Mouse (Mus musculus) brown adipose tissue, adult 24 weeks (tissue): ENCODE data around the gene Nlgn2. TPM values are rescaled to one million over a fixed set of nuclear protein-coding genes. Genes with fewer than 3 reads are reported as not detected.
A peak's percentile ranks its signal among the peaks of the same experiment; 100 is the strongest.

Source experiments
- H3K27ac ChIP-seq: fragments of 200-500 bp; replicated peaks from 2 replicates; pipeline ENCODE4 v1.5.1; 2012; ENCODE audit warnings: low read depth, mild to moderate bottlenecking, low read length
- H3K4me1 ChIP-seq: fragments of 200-500 bp; 2 replicates; pipeline ENCODE4 v1.6.1; 2012; ENCODE audit warnings: low read length, mixed read lengths; ENCODE audit not compliant: control insufficient read depth, insufficient read depth, insufficient read length
- H3K4me3 ChIP-seq: fragments of 200-500 bp; 2 replicates; pipeline ENCODE4 v1.5.1; 2012; ENCODE audit warnings: low read depth, mild to moderate bottlenecking, low read length, moderate library complexity; ENCODE audit not compliant: insufficient read depth
- polyA plus RNA-seq: library from polyadenylated mRNA; stranded (reverse); fragments of >200 nt; gene quantifications from 2 replicates; pipeline ENCODE4 v1.2.4, GENCODE M21; 2012; ENCODE audit not compliant: missing spikeins, insufficient read depth, insufficient read length

The Nlgn2 gene
- 1.8 and 2.7 TPM in 2 replicates for polyA plus RNA-seq

DNA sequence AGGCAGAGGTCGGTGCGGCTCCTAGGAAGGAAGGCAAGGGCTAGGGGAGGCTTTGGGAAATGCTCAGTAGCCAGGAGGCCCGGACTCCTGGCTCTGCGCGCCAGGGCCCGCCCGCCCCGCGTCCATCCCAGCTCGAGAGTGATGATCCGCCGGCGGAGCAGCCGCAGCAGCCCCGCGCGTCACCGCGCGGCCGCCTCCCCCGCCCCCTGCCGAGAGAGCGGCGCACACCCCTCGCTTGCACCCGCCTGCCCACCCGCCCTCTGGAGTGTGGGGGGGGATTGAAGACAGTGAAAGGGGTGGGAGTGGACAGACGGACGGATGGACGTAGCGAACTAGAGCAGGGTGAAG is at the start of gene Nlgn2:
Gene Nlgn2 (minus strand): TSS at position 181 of the 348 bp plus-strand sequence.
- Histone ChIP-seq H3K4me1 (no peaks in the 10 kb centered on the region), H3K27ac (peak within 1 kb of the TSS; percentile 76), H3K4me3 (peak within 1 kb of the TSS; percentile 79)

DNA sequence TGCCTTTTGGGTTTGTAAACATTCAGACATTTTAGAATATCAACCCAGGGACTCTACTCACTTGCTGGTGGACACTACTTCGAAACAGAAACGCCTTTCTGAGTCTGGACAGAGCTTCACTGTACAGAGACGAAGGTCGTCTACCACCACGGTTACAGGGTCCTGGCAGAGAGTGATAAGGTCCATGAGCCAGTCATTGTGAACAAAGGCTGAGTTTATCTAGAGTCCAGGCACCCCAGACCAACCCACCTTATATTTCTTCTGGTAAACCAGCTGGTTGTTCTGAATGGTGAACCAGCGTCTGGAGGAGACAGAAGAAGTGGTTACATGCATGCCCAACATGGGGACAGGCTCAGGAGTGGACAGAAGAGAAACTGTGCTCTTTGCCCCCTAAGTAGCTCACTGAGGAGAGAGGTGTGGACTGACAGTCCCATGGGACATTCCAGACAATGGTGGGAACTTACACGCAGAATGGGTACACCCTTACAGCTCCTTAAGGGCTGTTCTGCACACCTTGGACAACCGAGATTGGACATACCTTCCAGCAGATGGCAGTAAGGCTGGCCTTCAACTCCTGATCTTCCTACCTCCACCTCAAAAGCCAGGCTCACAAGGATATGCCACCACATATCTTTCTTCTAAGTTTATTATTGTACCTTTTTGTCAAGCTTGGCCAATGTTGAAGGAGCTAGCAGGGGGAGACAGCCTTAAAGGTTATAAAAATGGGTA is 49.5 kb upstream of the Nlgn2 start:
- Histone ChIP-seq H3K4me1 (peaks cover 5% of the 10 kb centered on the region), H3K27ac (peak overlapping the region; percentile 59), H3K4me3 (0 out of 2 replicates have a peak overlapping the region, but pooled peaks have one; percentile 13)

DNA sequence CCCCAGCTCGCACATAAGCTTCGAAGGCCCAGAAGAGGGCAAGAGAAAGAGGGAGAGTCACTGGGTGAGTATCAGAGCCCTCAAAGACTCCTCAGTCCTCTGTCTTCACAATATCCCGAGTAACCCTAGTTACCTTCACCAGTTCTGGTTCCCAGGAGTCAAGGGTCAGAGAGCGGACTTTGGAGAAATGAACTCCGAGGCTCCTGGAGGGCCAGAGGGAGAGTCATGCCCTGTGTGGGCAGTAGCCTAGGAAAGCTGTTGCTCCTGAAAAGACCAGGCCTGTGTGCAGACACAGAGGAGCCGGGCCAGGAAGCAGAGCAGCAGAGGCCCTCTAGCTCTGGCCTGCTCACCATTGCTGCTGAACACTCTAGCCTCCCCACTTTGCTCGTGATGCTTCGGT is 47.1 kb upstream of the Nlgn2 start:
- peak overlapping the region; percentile 85 for H3K27ac ChIP-seq
- peaks cover 5% of the 10 kb centered on the region for H3K4me1 ChIP-seq
- H3K4me3 ChIP-seq: peak overlapping the region; percentile 49

DNA sequence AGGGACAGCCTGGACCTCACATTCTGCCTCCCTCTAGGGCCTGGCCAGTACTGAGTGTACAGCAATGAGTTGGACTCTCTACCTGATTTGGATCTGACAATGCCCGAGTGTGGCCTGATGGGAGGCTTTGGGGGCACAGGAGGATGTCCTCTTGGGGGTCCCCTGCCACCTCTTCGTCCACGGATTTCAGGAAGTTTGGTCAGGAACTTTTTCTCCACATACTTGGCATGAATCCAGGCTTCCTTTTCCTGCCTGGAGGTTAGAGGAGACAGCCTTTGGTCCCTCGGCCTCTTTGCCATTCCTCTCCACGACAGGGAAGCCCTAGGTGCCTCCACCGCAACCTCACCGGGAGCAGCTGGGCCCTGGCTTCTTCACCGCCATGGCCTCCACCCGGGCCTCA is 46.7 kb upstream of the Nlgn2 start:
- Histone ChIP-seq H3K4me1 (peaks cover 8% of the 10 kb centered on the region), H3K4me3 (peak overlapping the region; percentile 49)

DNA sequence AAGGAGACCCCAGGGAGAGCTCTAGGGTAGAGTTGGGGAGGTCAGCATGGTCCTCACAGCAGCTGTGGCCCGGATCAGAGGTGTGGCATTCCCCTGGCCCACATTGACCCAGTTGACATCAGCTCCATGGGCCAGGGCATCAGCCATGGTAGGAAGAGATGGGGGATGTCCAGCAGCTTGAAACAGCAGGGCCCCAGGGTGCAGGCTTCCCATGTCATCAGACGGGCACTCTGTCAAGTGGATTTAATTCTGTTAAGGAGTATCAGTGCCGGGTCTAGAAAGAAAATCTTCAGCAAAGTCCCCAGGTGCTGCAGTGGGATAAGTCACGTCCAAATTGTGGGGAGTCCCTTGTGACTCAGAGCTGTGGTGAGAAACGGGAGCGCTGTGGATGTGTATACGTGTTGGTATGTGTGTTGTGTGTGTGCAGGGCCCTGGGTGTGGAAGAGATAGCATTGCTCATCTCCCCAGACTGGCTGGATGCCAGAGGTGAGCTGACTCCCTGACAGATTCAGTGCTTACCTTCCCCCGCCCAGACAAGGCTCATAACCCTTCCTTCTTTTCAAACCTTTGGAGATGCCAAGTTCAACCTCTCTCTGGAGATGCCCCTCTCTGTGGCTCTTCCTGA is 46.1 kb upstream of the Nlgn2 start:
- H3K4me3 ChIP-seq: no peak overlapping the region
- H3K4me1 ChIP-seq: peaks cover 8% of the 10 kb centered on the region
- H3K27ac ChIP-seq: peak overlapping the region; percentile 85

More for the DNA sequence above, 46.7 kb upstream of the Nlgn2 start:
- peak overlapping the region; percentile 85 for H3K27ac ChIP-seq

DNA sequence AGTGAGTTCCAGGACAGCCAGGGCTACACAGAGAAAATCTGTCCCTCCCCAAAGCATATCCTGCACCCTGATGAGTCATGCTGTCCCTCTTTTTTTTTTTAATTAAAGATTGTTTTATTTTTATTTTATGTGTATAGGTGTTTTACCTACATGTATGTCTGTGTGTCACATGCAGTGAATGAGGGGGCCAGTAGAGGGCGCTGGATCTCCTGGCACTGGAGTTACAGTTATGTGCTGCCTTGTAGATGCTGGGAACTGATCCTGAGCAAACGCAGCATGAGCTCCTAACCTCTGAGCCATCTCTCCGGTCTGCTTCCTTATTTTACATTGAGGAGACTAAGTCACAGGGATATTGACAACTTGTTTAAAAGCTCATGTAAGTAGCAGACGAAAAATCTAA is 45.5 kb upstream of the Nlgn2 start:
- H3K4me1 ChIP-seq: peaks cover 8% of the 10 kb centered on the region
- no peak overlapping the region for H3K27ac ChIP-seq
- H3K4me3 ChIP-seq: no peak overlapping the region

DNA sequence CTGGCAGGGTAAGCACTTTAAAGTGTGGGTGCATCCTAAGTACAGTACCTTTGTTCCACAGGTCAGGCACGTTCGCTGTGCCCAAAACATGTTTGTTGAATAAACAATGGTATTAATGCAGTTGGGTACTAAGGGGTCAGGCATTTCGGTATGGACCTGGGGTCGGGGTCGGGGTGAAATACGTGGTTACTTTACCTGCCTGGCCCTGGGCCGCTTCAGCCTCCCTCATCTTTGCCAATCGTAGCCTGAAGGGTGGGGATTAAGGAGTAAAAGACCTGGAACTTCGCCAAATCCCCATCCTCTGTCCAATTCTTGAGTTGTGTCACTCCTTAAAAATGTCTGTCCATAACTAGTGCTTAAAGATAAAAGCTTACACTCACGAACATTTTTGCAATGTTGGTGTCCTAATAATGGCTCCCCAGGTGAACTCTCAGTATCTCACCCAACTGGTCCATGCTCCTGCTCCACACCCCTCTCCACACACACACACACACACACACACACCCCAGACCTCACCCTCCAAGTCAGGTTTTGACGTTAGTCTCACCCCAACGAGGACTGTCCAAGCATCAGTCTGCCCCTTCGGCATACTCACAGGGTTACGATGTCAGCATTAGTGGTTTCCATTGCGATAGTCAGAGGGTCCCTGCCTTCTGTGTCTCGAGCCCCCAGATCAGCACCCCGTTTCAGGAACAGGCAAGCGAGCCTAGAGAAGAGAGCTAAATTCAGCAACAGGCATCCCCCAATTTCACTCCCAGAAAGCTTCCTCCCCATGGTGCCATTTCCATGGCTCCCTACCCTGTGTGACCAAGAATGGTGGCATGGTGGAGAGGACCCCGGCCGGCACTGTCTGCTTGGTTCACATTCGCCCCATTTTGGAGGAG is 44.4 kb upstream of the Nlgn2 start:
- Histone ChIP-seq H3K4me1 (peaks cover 8% of the 10 kb centered on the region), H3K4me3 (peak overlapping the region; percentile 77)

DNA sequence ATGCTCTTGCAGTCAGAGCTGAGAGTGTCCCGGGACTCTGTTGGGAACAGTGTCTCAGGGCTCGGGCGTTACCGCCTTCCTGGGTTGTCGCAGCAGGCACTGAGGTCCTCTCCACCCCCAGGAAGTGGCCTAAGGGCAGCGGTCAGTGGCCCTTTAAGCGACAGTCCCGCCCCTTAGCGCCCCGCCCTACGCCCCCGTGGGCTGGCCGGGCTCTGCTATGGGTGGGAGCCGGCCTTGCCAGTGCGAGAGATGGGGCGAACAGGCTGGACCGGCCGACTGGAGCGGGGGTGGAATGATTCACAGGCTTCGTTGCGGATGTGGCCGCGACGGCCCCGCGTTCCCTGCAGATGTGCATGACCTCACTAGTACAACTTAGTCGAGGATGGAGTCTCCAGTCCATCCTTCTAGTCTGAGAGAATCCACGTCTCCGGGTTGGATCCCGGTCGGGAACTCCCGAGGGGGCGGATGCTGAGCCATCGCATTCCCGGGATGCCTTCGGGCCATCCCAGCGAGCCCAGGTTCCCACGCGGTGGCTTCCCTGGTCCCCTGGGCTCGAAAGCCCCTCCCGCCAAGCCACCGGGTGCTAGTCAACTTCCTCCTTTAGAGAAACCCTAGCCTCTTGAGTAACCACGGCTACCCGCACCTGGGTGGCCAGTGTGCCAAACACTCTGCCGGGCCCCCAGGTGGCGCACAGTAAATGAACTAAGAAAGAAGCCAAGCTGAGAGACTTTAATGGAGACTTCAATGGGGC is 43.4 kb upstream of the Nlgn2 start, which contains the start of gene Kctd11:
Gene Kctd11 (minus strand): TSS at position 554 of the 751 bp plus-strand sequence.
- H3K4me3 ChIP-seq: peak within 1 kb of the TSS; percentile 77
- H3K27ac ChIP-seq: peak within 1 kb of the TSS; percentile 93
- peaks cover 9% of the 10 kb centered on the region for H3K4me1 ChIP-seq

More for the DNA sequence above, 44.4 kb upstream of the Nlgn2 start:
- H3K27ac ChIP-seq: peak overlapping the region; percentile 91

DNA sequence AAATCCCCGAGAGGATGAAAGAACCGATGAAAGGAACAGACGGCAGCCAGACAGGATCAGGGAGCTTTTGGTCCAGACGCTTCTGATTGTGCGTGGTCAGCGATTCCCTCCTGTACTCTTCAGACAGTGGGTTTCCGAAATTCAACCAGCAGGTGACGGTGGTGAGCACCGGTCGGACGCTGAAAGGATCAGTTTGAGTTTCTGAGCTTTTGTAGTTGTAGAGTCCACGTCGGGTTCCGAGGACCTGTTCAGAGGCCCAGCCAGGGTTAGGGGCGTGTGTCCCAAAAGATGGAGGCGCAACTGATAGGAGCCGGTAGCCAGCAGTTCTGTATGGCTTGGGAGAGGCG is 42.9 kb upstream of the Nlgn2 start:
- Histone ChIP-seq H3K4me1 (peaks cover 10% of the 10 kb centered on the region), H3K4me3 (peak overlapping the region; percentile 77), H3K27ac (peak overlapping the region; percentile 93)

DNA sequence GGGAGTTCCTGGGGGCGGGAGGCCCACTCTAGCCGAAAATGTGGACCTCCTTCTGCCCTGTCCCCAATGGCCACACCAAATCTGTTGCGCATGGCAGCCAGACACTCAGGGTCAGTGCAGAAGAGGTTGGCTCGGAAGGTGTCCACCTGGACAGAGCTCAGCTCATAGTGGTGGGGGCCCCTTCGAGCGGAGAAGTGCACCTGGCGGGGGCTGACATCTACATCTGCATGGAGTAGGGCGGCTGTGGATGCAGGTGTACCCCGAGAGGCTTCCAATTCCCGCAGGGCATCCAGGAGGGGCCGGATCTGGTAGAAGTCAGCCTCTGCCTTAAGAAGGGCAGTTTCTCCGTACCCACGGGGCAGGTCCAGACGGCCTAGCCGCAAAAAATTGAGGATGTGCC is 42.1 kb upstream of the Nlgn2 start:
- no peak overlapping the region for H3K27ac ChIP-seq
- H3K4me1 ChIP-seq: peaks cover 10% of the 10 kb centered on the region
- peak overlapping the region; percentile 77 for H3K4me3 ChIP-seq

DNA sequence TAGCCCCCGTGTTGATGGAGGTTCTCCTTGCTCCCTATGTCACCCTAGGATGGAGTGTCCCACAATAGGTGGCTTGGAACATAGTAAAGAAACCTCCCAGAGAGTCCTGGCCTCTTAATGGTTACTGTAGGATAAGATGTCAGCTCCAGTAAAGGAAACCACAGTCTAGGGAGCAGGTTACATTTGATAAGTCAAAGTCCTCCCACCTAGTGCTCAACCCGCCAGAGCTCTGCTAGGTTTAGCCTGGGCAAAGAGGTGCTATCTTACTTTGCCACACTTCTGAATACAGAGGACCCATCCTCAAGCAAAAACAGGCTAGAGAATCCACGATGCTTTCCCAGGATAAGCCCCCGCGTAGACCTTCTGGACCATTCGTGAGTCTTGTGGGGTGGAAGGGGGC is 41.4 kb upstream of the Nlgn2 start:
- Histone ChIP-seq H3K4me1 (peaks cover 8% of the 10 kb centered on the region), H3K4me3 (peak overlapping the region; percentile 77), H3K27ac (peak overlapping the region; percentile 15; the same call in 1 of the 2 replicates)

DNA sequence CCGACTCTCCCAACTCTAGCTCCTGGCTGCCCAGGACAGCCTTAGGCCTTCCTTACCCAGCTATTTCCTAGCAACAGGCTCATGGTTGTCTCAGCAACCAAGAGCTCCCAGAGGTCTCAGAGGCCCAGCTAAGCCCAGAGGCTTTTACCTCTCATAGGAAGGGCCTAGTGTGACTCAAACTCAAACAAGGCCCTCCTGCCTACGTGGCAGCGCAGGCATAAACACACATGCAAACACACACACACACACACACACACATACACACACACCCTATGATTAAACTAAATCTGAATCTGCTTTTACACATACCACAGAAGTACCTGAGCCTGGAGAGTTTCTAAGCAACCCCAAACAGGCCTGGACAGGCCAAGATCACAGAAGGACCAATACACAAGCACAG is 40.8 kb upstream of the Nlgn2 start:
- peak overlapping the region; percentile 7; the same call in 1 of the 2 replicates for H3K4me3 ChIP-seq
- peak overlapping the region; percentile 17; the same call in 1 of the 2 replicates for H3K27ac ChIP-seq
- peaks cover 6% of the 10 kb centered on the region for H3K4me1 ChIP-seq

DNA sequence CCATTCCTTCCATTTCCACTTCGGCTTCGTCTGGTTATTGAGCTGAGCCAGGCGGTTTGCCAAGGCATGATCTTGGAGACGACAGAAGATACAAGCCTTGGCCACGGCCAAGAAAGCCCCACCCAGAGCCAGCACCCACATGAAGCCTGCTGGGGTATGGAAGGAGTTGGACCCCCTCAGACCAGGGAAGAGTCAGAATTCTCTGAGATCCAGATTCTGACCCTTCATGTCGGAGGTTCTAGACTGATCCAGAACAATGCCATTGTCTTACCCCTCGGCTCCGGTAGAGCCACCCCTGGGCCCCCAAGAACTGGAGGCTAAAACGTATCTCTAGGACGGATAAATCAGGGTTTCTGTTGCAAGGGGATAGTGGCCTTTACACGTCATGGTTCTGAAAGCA is 40.3 kb upstream of the Nlgn2 start, which contains the start of gene Tmem95:
Gene Tmem95 (minus strand): TSS at position 141 of the 400 bp plus-strand sequence.
- peak within 1 kb of the TSS; percentile 11; the same call in 1 of the 2 replicates for H3K4me3 ChIP-seq
- H3K4me1 ChIP-seq: peaks cover 6% of the 10 kb centered on the region
- peak within 1 kb of the TSS; percentile 17; the same call in 1 of the 2 replicates for H3K27ac ChIP-seq

DNA sequence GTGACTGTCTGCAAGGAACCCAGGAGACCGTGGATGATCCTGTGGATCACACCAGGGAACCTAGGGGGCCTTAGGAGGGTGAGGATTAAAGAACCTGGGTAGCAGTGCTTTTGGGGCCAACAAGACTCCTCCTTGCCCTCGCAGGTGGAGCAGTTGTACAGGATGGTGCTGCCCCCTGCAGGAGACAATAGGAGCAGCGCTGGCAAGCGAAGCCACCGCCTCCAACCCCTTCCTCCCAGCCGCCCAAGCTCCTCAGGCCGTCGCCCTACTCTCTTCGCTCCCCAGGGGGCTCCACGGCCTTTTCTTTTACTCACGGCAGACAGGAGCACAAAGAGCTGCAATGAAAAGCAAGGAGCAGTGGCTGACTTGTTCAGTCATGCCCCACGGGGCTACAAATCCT is 39.3 kb upstream of the Nlgn2 start:
- no peak overlapping the region for H3K4me3 ChIP-seq
- H3K27ac ChIP-seq: peak overlapping the region; percentile 30
- peaks cover 6% of the 10 kb centered on the region for H3K4me1 ChIP-seq
